Mouse (Mus musculus) kidney, adult 9 months (tissue): ENCODE results near the gene Slc25a16.
A peak's percentile ranks its signal among the peaks of the same experiment; 100 is the strongest.
"Not testable (repeated sequence)": the region's sequence is repeated elsewhere in the genome, so short reads cannot be mapped to it uniquely, and the experiment has no call there.

ENCODE experiments used
- DNase-seq: peaks from one replicate; pipeline ENCODE4 v3.0.0; 2022

Gene Slc25a16

DNA sequence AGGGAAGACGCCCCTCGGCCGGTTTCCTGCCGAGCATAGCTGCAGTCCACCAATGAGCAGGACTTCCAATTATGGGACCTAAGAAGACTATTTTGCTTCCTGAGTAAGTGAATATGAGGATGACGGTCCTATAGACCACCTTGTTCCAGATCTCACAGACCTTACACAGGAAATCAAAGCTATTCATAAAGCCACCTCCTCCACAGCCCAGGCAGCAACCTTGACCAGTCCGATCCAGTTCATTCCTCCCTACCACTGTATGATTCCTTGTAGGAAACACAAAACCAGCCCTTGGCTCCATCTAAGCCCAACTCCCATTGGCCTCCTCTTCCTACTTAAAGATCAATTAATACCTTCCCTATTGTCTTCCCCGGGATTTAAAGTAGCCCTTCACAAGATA, 14.1 kb upstream of the Slc25a16 start:
- no peak for DNase-seq

DNA sequence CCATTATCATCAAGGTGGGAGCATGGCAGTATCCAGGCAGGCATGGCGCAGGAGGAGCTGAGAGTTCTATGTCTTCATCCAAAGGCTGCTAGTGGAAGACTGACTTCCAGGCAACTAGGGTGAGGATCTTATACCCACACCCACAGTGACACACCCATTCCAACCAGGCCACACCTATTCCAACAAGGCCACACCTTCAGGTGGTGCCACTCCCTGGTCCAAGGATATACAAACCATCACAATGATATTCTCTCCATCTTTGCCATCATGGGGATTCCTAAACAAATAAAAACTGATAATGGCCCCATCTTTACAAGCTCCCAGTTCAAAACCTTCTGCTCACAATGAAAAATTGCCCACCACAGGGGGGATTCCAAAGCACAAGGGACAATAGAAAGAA, 11.5 kb upstream of the Slc25a16 start, which contains the start of gene Tet1:
TSS of gene Tet1 (minus strand) at position 101 of the 400 bp plus-strand sequence.
- not testable (repeated sequence) for DNase-seq

DNA sequence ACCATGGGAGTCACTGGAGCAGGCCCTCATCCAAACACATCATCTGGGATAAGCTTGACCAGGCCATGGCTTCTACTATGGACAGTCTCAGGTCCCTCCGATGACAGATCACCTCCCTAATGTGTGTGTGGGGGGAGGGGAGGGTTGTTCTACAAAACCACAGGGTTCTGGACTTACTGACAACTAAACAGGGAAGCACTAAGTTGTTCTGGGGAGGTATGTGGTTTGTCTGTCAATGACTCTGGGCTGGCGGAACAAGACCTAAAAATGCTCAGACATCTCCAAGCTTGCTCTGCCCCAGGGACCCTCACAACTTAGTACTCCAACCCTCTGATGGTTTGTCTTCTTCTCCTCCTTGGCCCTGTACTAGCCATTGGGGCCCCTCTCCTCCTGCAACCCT, 9.3 kb upstream of the Slc25a16 start:
- DNase-seq, result no peak

DNA sequence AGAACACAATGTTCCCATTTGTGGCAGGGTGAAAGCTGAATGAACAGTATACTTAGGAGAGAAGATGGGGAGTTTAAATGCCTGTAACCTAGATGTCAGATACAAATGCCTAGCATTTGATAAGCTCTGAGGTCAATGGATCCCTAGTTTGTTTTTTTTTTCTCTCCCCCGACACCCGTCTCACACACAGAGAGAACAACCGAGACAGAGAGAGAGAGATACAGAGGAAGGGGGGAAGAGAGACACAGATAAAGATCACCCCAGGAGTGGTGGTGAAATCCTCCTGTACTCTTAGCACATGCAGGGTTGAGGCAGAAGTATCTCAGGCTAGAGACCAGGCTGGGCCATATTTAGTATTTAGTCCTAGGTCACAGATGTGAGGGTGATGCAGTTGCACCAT, 1.4 kb upstream of the Slc25a16 start:
- DNase-seq, result no peak

DNA sequence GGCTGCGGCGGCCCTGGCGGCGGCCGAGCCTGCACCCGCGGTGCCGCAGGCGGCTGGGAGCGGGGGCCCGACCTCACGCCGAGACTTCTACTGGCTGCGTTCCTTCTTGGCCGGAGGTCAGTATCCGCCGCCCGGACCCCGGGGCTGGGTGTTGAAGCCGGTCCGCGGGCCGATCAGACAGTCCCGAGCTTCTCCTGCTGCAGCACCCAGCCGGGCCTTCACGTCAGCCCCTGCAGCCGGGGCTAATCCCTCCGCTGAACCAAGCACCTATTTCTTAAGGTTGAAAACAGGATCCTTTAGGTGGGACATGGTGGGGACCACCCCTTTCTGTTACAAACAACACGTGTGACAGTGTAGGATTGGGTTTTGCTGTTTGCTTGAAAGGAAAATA, 328 bp downstream of the Slc25a16 start:
- DNase-seq, result no peak

DNA sequence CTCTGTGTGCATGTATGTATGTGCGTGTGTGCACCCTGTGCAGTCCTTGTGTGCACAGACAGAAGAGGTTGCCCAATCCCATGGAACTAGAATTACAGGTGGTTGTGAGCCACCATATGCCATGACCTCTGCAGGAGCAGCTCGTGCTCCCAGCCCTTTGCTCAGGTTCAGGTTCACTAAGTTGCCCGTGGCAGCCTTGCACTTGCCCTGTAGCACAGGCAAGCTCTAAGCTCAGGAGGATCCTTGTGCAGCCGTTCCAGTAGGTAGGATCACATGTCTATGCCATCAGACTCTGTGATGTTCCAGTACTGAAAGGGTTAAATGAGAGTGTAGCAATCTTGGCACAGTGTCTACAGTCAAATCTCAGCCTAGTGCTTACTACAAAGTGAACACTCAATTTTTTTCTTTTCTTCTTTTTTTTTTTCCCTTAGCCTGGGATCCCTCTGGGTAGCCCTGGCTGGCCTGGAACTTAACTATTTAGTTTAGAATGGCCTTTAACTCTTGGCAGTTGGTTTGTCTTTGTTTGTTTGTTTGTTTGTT, 3.7 kb downstream of the Slc25a16 start:
- DNase-seq, result peak; percentile 84

DNA sequence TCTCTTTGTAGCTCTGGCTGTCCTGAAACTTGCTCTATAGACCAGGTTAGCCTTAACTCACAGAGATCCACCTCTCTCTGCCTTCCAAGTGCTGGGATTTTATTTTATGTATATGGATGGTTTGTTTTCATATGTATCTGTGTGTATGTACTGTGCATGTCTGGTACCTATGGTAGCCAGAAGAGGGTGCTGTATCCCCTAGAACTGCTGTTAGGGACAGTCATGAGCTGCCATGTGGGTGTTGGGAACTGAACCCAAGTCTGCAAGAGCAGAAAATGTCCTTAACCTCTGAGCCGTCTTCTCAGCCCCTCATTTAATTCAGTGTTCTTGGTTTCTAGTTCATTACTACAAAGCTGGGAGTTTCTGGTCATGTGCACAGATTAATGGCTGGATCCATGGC, 11.9 kb downstream of the Slc25a16 start:
- DNase-seq, result no peak

DNA sequence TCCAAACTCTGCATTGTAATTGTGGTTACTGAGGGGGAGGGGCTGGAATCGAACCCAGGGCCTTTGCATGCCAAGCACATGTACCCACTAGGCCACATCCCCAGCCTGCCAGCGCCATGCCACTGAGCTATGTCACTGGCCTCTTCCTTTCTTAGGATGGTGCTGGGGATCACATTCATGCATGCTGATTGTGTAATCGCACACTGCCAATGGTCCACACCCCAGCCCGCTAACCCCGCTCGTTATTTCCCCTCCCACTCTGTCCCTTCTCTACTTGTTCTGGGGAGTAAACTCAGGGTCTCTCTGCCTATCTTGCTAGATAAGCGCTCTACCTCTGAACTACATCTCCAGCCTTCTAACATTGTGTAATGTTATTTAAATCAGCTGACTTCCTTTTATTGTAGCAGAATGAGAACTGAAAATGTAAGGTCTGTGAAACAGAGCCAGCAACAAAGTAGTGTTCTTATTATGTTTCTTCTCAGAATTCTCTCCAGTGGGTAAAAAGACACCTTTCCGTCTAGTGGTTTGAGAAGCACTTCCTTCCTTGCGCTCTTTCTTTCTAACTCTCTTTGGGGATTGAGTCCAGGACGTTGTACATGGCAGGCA, 24.6 kb downstream of the Slc25a16 start:
- DNase-seq, result no peak

DNA sequence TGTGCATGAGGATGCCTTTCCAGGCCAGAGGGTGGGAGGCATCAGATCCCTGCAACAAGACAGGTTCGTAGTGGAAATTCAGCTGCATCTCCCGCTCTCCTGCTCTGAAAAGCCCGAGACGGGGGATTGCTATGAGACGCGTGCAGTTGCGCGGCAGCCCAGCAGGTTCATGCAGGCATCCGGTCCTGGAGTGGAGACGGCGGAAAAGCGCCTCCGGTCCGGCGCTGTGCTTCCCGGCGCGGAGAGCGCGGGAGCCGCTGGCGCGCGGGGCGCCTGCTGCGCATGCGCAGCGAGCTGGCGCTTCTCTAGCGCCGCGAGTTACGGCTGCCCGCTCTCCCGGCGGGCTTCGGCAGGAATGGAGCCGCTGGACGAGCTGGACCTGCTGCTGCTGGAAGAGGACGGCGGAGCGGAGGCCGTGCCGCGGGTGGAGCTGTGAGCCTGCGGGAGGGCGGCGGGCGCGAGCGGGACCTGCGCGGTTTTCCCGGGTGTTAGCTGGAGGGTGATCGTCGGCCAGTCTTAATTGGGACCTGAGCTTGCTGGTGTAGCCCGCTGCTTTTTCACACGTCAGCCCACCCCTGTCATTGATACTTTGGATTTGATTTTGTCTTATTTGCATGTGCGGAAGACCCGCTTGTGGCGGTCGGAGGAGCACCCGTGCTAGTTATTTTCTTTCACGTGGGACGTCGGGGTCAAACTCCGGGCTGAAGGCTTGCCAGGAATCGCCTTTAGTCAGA, 26.5 kb downstream of the Slc25a16 start, which contains the start of gene Dna2:
TSS of gene Dna2 (plus strand) at position 289 of the 734 bp plus-strand sequence.
- DNase-seq, result peak; percentile 75

DNA sequence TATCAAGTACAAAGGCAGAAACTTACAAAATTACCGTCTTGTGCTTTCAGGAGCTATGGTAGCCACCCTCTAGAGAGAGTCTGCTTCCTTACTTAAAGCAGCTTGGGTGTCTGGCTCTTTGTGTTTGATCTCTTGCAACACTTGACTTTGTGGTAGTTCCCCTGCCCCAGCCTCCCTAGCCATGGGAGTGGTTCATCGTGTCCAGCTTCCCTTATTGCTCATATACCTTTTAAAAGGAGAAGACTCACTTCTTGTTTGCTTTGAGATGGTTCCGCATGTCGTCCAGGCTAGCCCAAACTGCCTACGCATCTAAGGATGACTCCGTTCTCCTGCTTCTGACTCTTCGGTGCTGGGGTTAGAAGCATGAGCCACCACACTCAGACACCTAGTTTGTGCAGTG, 28.1 kb downstream of the Slc25a16 start:
- DNase-seq, result no peak

DNA sequence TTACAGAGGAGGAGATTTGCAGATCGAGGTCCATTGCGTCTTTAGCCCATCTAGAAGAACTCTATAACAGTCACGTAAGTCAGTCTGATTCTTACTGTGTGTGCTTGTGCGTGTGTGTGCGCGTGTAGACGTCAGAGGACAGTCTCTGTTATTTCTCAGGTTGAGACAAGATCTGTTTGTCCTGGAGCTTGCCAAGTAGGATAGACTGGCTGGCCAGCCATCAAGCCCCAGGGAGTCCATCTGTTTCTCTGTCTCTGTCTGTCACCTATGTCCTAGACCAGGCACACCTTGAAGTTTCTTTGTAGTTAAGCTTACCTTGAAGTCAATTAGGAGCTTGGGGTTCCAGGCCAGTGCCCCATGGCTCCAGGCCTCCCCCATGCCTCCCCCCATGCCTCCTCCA, 43.5 kb downstream of the Slc25a16 start:
- no peak for DNase-seq

DNA sequence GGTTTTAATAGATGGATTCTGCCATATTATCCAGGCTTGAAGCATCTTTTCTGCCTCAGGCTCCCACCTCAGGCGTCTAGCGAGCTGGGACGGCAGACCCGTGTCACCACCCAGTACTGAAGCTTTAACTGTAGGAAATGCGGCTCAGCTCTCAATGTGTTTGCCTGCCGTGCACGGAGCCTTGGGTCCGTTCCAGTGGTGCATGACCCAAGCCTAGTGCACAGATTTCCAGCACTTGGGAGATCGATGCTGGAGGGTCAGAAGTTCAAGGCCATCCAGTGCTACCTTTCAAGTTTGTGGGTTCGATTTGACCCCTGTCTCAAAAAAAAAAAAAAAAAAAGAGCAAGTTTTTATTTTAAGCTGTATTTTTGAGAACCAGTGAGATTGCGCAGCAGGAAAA, 45.4 kb downstream of the Slc25a16 start:
- DNase-seq, result no peak

DNA sequence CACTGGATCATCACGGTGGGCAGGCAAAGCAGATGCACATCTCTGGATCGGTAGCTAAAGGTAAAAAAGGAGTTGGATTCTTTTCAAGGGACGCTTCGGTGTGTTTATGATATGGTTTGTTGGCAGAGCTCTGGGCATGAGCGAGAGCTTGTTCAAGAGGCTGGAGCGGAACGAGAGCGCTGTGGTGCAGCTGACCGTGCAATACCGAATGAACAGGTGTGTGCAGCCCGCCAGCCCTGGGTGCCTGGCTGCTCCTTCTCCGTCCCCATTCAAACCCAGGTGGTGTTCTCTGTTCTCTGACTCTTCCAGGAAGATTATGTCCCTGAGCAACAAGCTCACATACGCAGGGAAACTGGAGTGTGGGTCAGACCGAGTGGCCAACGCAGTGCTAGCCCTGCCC, 45.9 kb downstream of the Slc25a16 start:
- DNase-seq, result no peak

DNA sequence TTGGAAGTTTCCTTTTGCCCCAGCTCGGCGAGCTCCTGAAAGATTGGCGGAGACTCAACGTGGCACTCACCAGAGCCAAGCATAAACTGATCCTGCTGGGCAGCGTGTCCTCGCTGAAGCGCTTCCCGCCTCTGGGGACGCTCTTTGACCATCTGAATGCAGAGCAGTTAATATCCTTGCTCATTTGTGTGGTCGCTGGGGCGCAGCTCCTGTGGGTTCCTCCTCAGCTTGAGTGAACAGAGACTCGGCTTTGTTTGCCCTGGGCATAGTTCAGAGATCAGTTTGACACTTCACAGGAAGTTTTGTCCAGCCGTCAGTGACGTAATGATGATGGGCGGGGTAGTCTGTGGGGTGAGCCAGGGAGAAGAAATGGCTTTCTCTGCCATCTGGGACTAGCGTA, 51.4 kb downstream of the Slc25a16 start:
- DNase-seq, result peak; percentile 90

DNA sequence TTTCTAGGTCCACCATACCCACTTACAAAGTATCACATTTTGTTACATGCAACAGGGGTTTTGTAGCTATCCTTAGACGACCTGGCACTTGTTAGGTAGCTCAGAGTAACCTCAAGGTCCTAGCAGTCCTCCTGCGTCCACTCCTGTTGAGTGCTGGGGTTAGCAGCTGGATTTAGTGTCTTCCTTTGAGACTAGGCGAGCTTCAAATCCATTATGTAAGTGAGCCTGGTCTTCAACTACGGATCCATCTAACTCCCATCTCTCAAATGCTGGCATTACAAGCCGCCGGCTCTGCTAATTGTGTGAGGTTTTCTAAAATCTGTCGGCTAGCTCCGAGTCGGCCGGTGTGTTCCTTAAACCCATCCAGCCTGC, 59.2 kb downstream of the Slc25a16 start:
- no peak for DNase-seq

DNA sequence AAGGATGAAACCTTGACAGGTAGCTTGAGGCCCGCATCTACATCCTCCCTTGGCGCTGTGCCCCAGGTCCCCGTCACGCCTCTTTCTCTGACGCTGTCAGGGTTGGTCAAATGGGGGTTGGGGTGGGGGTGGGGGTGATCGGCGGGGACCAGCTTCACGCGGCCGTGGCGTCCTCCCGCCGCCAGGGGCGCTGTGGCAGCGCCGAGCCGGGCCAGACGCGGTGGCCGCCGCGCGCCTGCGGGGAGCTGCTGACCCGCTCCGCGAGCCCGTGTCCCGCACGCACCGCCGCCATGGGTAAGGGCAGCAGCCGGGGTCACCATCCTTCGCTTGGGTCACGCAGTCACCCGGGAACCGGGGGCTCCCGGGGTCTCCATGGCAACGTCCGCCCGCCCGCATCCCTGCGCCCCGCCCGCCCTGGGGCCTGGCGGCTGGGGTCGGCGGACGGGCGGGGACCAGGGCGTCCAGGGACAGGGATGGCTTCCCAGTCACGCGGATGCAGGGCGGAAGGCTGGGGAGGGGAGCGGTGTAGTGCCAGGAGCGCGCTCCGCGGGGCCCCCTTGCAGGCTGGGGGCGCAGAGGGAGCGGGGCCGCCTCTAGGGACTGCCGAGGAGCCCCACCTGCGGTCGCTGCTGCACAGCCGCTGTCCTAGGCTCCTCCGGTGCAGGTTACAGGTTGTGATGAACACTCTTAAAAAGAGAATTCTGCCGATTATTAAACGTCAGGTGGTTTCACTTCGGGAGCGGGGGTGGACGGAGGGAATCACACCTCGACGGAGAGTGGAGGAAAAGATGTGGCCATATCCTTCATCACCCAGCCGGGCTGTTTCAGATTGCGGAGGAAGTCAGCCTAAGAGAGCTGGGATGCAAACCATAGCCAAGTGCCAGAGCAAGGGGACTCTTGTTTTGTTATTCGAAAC, 59.9 kb downstream of the Slc25a16 start, which contains the start of gene Rufy2:
TSS of gene Rufy2 (plus strand) at position 185 of the 916 bp plus-strand sequence.
- DNase-seq, result peak; percentile 82

DNA sequence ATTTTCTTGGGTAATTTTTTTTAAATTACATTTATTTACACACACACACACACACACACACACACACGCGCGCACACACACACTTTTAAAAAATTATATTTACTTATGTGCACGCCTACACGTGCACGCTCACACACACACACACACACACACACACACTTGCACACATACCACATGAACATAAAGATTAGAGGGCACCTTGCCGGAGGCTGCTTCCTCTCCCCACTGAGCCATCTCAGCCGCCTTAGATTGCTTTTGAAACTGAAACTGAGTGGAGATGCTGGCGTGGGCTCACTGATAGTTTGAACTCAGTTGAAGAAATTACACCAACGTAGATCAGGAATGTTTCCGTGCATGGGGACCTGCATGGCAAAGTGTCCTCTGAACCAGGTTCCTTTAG, 63.6 kb downstream of the Slc25a16 start:
- no peak for DNase-seq

DNA sequence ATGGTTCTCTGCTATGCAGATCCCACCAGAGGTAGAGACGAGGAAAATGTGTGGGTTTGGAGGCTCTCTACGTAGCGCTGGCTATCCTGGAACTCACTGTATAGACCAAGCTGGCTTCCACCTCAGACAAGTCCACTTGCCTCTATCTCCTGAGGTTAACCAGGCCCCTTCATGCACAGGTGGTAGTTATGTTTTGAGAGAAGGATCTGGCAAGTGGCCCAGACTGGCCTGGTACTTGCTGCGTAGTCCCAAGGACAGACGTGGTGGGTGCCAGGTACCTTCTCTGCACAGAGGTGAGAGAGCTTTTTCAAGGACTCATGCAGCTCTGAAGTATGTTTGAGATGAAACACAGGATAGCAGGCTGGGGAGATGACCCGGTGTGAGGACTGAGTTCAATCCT, 64.1 kb downstream of the Slc25a16 start:
- peak; percentile 20 for DNase-seq

DNA sequence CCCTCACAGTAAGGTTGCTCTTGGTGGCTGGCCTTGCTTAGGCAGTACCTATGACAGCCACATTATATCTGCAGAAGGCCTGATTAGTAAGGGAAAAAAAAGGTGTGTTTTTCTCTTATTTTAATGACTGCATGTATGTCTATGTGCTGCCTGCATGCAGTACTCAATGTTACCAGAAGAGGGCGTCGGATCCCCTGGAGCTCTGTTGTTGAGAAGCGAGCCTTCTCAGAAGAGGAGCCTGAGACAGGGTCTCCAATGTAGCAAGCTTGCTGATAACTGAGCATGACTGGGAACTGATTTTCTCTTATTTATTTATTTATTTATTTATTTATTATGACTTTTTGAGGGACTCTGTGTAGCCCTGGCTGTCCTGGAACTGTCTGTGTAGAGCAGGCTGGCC, 66.9 kb downstream of the Slc25a16 start:
- peak; percentile 27 for DNase-seq

DNA sequence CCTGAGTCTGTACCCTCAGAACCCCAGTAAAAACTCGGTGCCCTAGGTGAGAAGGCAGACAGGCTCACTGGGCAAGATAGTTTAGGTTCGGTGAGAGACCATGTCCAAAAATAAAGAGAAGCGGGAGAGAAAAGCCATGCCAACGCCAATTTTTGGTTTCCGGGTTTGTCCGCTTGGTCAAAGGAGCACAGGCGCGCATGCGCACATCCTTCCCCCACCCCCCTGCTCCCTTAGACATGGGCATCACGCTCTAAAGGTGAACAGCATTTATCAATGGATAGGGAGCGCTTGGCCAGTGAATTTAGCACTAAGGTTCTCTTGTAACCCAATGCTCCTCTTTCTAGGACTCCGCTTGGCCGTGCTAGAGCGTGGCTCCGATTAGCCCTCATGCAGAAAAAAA, 70.2 kb downstream of the Slc25a16 start:
- DNase-seq, result no peak

DNA sequence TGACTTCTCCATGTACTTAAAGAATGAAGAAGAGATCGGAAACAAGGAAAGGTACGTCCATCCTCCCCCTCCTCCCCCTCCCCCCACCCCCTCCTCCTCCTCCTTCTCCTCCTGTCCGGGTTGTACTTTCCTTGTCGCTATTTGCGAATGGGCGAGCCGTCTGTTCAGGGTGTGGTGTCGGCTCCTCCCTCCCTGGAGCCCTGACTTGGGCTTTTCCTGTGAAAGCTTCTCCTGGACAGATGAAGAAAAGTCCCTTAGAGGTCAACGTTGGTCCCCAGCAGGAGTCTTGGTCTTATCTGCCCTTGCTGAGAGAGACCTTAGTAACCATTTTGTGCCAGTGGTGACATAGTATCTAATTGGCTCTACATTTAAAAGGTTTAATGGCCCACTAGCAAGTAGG, 73.6 kb downstream of the Slc25a16 start:
- DNase-seq, result no peak
